Comparison of ENCODE assay signal across 9 mouse cellular contexts in the genomic region with DNA sequence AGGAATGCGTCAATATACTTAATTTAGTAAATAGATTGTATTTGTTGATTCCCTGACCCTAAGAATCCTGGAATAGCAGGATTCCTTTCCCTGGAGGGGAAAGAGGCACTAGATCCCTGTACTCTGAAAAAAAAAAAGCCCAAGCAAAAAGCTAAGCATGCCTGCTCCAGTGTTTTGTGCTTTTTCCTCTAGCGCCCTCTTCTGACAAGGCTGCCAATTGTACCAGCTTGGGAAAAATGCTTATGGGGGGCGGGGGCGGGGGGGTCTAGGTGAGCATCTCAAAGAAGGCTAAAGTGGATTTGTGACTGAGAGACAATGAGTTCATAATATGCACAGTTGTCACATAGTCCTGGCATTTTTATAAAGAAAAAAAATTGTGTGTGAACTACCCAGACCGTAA. TPM values are rescaled to one million over a fixed set of nuclear protein-coding genes. Genes with fewer than 3 reads are reported as not detected.
A peak's percentile ranks its signal among the peaks of the same experiment; 100 is the strongest.
DNase-seq lines count a peak whose midpoint lies in the region; ATAC-seq lines count a peak whose summit lies in the region.
"Had no signal": no experiment of that assay in that cellular context is flagged by ENCODE, and none has a peak within 500 bp of the region (broad histone marks: within the 10 kb centered on the region; RNA-seq: fewer than 3 reads in every experiment).

No protein-coding gene starts in this region.

- no peak overlapping the region for H3K9ac ChIP-seq in intestine, embryonic 14.5 days (ENCODE audit: low read length)
- no peak overlapping the region for H3K9ac ChIP-seq in intestine, embryonic 15.5 days

- H3K4me1 ChIP-seq in intestine, embryonic 14.5 days (replicated peaks; ENCODE audit: control insufficient read depth, insufficient read depth, low read length): no peaks in the 10 kb centered on the region
- H3K4me1 ChIP-seq in intestine, embryonic 15.5 days (replicated peaks): peaks cover 5% of the 10 kb centered on the region
- H3K4me1 ChIP-seq in forebrain, embryonic 10.5 days: no peaks in the 10 kb centered on the region

- H3K36me3 ChIP-seq in intestine, embryonic 14.5 days (ENCODE audit: control insufficient read depth, insufficient read depth, low read length): 0 out of 2 replicates have a peak, but pooled peaks cover 5% of the 10 kb centered on the region
- no peaks in the 10 kb centered on the region for H3K36me3 ChIP-seq in intestine, embryonic 15.5 days
- peaks cover 93% of the 10 kb centered on the region for H3K36me3 ChIP-seq in forebrain, embryonic 10.5 days (replicated peaks)

- WGBS in intestine, embryonic 14.5 days: 40% methylated on average over 5 of the region's 5 CpGs
- WGBS in intestine, embryonic 15.5 days: 44% methylated on average over 5 of the region's 5 CpGs
- WGBS in forebrain, embryonic 10.5 days: 43% methylated on average over 5 of the region's 5 CpGs

- no peaks in the 10 kb centered on the region for H3K9me3 ChIP-seq in intestine, embryonic 14.5 days (ENCODE audit: control insufficient read depth, low read length)
- H3K9me3 ChIP-seq in intestine, embryonic 15.5 days: no peaks in the 10 kb centered on the region
- H3K9me3 ChIP-seq in forebrain, embryonic 10.5 days: no peaks in the 10 kb centered on the region

- peak; percentile 67 for DNase-seq in intestine, embryonic 14.5 days (ENCODE audit: low spot score)
- DNase-seq in 3T3-L1 (ENCODE audit: low read depth, low spot score) (peak; percentile 71), ES-CJ7 (ENCODE audit: low read depth, low spot score) (peak; percentile 33)
- peak; percentile 53 for DNase-seq in induced T-regulatory cell, adult 2 months (ENCODE audit: low read depth)
- DNase-seq in c-Kit-positive CD71-positive TER-119-positive erythroid progenitor cells, embryonic 14.5 days (ENCODE audit: low spot score): no peak
- DNase-seq in forebrain, embryonic 10.5 days (ENCODE audit: extremely low spot score, low spot score): no peak
- DNase-seq in frontal cortex, postnatal 10 days (ENCODE audit: low spot score in 2 of 2): no peak

- no peak for ATAC-seq in intestine, embryonic 14.5 days (replicated peaks; ENCODE audit: low FRiP score, low TSS enrichment, low read depth)
- ATAC-seq in intestine, embryonic 15.5 days: no peak

- no peak overlapping the region for H3K27ac ChIP-seq in intestine, embryonic 14.5 days (ENCODE audit: low read depth)
- no peak overlapping the region for H3K27ac ChIP-seq in intestine, embryonic 15.5 days
- no peak overlapping the region for H3K27ac ChIP-seq in forebrain, embryonic 10.5 days
- H3K27ac ChIP-seq: macrophage had no signal

- H3K4me3 ChIP-seq in intestine, embryonic 14.5 days (ENCODE audit: low read depth, low read length): no peak overlapping the region
- no peak overlapping the region for H3K4me3 ChIP-seq in intestine, embryonic 15.5 days (replicated peaks)
- H3K4me3 ChIP-seq in forebrain, embryonic 10.5 days: no peak overlapping the region

- H3K27me3 ChIP-seq in intestine, embryonic 14.5 days (replicated peaks; ENCODE audit: control insufficient read depth, insufficient read depth, low read length): no peaks in the 10 kb centered on the region
- no peaks in the 10 kb centered on the region for H3K27me3 ChIP-seq in intestine, embryonic 15.5 days (replicated peaks)
- H3K27me3 ChIP-seq in forebrain, embryonic 10.5 days (ENCODE audit: poor library complexity, severe bottlenecking): no peaks in the 10 kb centered on the region

- no peak overlapping the region for H3K4me2 ChIP-seq in intestine, embryonic 14.5 days (ENCODE audit: low read length)
- no peak overlapping the region for H3K4me2 ChIP-seq in intestine, embryonic 15.5 days (replicated peaks)

RNA-seq across cellular contexts. Expression of gene Rbm4b, which starts 12.8 kb away (rescaled TPM):
- polyA plus RNA-seq in intestine, embryonic 14.5 days (2014; fragmentation: Nextera tagmentation; extraction: Ambion mirVana): 55.0 and 62.4 TPM in 2 replicates
- 47.1 and 47.4 TPM in 2 replicates for polyA plus RNA-seq in intestine, embryonic 15.5 days (2015; fragmentation: Nextera tagmentation; extraction: Ambion mirVana)
- polyA plus RNA-seq in forebrain, embryonic 10.5 days (2016; fragmentation: Nextera tagmentation; extraction: Ambion mirVana): 104 and 106 TPM in 2 replicates

RNA-seq across cellular contexts. Expression of gene Sptbn2, which starts 32.6 kb away (rescaled TPM):
- polyA plus RNA-seq in intestine, embryonic 14.5 days (2014; fragmentation: Nextera tagmentation; extraction: Ambion mirVana): 2.1 and 2.4 TPM in 2 replicates
- 1.4 and 1.7 TPM in 2 replicates for polyA plus RNA-seq in intestine, embryonic 15.5 days (2015; fragmentation: Nextera tagmentation; extraction: Ambion mirVana)
- polyA plus RNA-seq in forebrain, embryonic 10.5 days (2016; fragmentation: Nextera tagmentation; extraction: Ambion mirVana): 6.6 and 8.3 TPM in 2 replicates

RNA-seq across cellular contexts. Expression of gene Gm960, which starts 45.1 kb away (rescaled TPM):
- polyA plus RNA-seq in intestine, embryonic 14.5 days (2014; fragmentation: Nextera tagmentation; extraction: Ambion mirVana): 3.2 and 3.8 TPM in 2 replicates
- polyA plus RNA-seq in intestine, embryonic 15.5 days (2015; fragmentation: Nextera tagmentation; extraction: Ambion mirVana): 1.4 and 2.7 TPM in 2 replicates
- 2.2 and 3.0 TPM in 2 replicates for polyA plus RNA-seq in forebrain, embryonic 10.5 days (2016; fragmentation: Nextera tagmentation; extraction: Ambion mirVana)
- polyA plus RNA-seq: macrophage had no signal

RNA-seq across cellular contexts. Expression of gene Rbm4, which starts 50.2 kb away (rescaled TPM):
- polyA plus RNA-seq in intestine, embryonic 14.5 days (2014; fragmentation: Nextera tagmentation; extraction: Ambion mirVana): 59.8 and 69.8 TPM in 2 replicates
- 43.8 and 51.0 TPM in 2 replicates for polyA plus RNA-seq in intestine, embryonic 15.5 days (2015; fragmentation: Nextera tagmentation; extraction: Ambion mirVana)
- 94.2 and 96.7 TPM in 2 replicates for polyA plus RNA-seq in forebrain, embryonic 10.5 days (2016; fragmentation: Nextera tagmentation; extraction: Ambion mirVana)

Comparison
In these comparisons a context has a peak if more than half of its experiments do, and no peak if none do; other contexts are left out.
1. DNase-seq: peak in intestine, embryonic 14.5 days (single experiment), 3T3-L1 (single experiment), ES-CJ7 (single experiment) and induced T-regulatory cell, adult 2 months (single experiment); none in c-Kit-positive CD71-positive TER-119-positive erythroid progenitor cells, embryonic 14.5 days (single experiment), forebrain, embryonic 10.5 days (single experiment) and frontal cortex, postnatal 10 days (0 of 2).